Mouse (Mus musculus) mouse embryonic stem cell (cell line): Measurements from ENCODE around the gene Shroom2.

Experiments used
- in situ Hi-C, 2 experiments: fragments of 300-500 bp; cut with MboI; formaldehyde crosslinking; loops; 1 replicate in 1 of 2; 3 replicates in 1 of 2; pipeline ENCODE4 v1.14.3; 2019 to 2020; ENCODE audit warnings: low sequenced_read_pairs in 2 of 2, low pct_unique_long_range_greater_than_20kb in 1 of 2, mixed read lengths in 1 of 2; ENCODE audit not compliant: unreplicated experiment in 1 of 2

Shroom2 gene

DNA sequence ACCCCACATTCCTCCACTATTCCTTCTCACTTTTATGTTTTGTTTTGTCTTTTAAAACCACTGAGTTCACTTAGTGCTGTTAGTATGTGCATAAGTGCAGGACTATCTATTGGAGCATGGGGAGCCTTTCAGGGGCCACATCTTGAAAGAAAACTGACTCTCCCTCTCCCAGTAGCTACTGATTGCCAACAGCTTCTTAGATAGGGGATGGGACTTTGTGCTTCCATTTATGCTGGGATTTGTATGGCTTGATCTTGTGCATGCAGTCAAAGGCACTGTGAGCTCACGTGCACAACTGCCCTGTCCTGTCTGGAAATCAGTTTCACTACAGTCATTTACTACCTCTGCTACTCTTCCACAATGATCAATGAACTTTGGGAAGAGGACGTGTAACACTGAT lies 147.9 kb downstream of the Shroom2 start:
- in situ Hi-C loops = no loop called here

DNA sequence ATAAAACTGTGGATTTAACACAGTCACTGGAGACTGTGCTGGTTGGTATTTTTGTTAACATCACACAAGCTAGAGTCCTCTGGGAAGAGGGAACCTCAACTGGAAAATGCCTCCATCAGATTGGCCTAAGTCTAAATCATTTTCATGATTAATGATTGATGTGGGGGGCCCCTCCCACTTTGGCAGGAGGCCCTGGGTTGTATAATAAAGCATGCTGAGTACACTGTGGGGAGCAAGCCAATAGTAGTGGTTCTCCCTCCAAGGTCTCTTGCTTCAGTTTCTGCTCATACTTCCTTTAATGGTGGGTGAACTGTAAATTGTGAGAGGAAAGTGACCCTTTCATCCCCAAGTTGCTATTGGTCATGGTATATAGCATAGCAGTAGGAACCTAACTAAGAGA lies 148.3 kb downstream of the Shroom2 start:
- in situ Hi-C loops = no loop called here

DNA sequence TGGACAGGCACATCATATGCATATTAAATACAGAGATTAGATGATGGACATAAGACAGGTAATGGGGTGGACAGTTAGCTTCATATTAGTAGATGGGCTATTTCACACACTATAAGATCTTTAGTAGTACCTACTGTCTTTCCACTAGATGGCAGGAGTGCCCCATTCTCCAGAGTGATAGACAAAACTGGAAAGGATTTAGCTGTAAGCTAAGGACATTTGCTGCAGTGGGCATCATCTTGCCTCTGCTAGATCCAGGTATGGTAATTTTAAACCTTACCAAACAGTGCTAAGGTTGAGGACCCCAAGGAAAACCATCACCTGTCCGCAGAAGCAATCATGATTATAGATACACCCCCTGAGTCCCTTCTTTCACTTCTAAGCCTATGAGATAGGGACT lies 150.8 kb downstream of the Shroom2 start:
- in situ Hi-C loops = loop anchor here in 1 of 2 experiments (5.0 kb wide), 2 partner anchors 54 to 199 kb away; no protein-coding TSS in a partner anchor

DNA sequence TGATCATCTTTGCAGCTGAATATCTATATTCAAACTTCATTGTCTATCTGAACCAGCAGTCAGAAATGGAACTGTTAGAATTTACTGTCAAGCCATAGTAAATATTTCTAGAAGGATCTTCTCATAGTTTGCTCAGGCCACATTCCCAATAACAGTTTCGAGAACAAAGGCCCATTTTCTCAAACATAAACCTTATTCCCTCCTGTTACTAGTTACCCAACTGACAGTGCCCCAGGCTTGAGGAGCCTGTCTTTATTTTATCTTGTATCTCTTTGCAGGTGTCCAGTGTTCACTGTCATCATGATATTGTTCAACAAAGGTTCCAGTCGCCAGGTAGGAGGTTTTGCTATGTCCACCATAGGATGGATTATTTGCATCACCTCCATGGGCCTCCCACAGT lies 206.2 kb downstream of the Shroom2 start, which contains the start of gene Cldn34a:
Gene Cldn34a (plus strand): TSS at position 301 of the 400 bp plus-strand sequence.
- in situ Hi-C loops = no loop called here
